Mouse (Mus musculus) forebrain, postnatal 0 days (tissue): ENCODE data around the gene Olfr1344. TPM values are rescaled to one million over a fixed set of nuclear protein-coding genes. Genes with fewer than 3 reads are reported as not detected.

ENCODE experiments used
- ATAC-seq: fragments of 200-750 bp; cut with Nextera tagmentation; 2 replicates; pipeline ENCODE4 v1.8.0; 2017; ENCODE audit warnings: mild to moderate bottlenecking, moderate library complexity
- DNase-seq: peaks from one replicate; pipeline ENCODE4 v3.0.0-alpha.2; 2015
- H3K27ac ChIP-seq: fragments of 300-500 bp; sonication (generic); 2 replicates; pipeline ENCODE4 v1.5.1; 2014; ENCODE audit warnings: low read depth, mild to moderate bottlenecking, antibody characterized with exemption, low read length, moderate library complexity, mixed read lengths
- H3K27me3 ChIP-seq: fragments of 300-500 bp; sonication (generic); 2 replicates; pipeline ENCODE4 v1.6.1; 2014; ENCODE audit warnings: mild to moderate bottlenecking, low read length, mixed read lengths; ENCODE audit not compliant: insufficient read depth
- H3K36me3 ChIP-seq: fragments of 300-500 bp; sonication (generic); 2 replicates; pipeline ENCODE4 v1.6.1; 2014; ENCODE audit warnings: mild to moderate bottlenecking, moderate library complexity; ENCODE audit not compliant: insufficient read depth
- H3K4me1 ChIP-seq: fragments of 300-500 bp; sonication (generic); 2 replicates; pipeline ENCODE4 v1.6.1; 2014; ENCODE audit warnings: antibody characterized with exemption; ENCODE audit not compliant: insufficient read depth
- H3K4me2 ChIP-seq: fragments of 300-500 bp; sonication (generic); 2 replicates; pipeline ENCODE4 v1.6.1; 2014; ENCODE audit warnings: low read depth, mild to moderate bottlenecking, moderate library complexity
- H3K4me3 ChIP-seq: fragments of 300-500 bp; sonication (generic); 2 replicates; pipeline ENCODE4 v1.5.1; 2014; ENCODE audit warnings: low read depth, low read length, mixed read lengths
- H3K9ac ChIP-seq: fragments of 300-500 bp; sonication (generic); 2 replicates; pipeline ENCODE4 v1.6.1; 2014; ENCODE audit warnings: mild to moderate bottlenecking
- H3K9me3 ChIP-seq: fragments of 300-500 bp; sonication (generic); 2 replicates; pipeline ENCODE4 v1.6.1; 2016; ENCODE audit warnings: low read length
- CTCF ChIP-seq: sonication (generic); IDR thresholded peaks from 2 replicates; pipeline ENCODE4 v1.5.1; 2016; ENCODE audit warnings: antibody characterized with exemption, control low read depth, low read depth
- WGBS: fragments of 180-500 bp; shearing (Covaris S2); extraction: QIAGEN DNeasy Blood & Tissue Kit; methylation state at CpG from one replicate; pipeline ENCODE4 v1.1.7; 2014; 5-methylcytosine and 5-hydroxymethylcytosine counted together
- polyA plus RNA-seq: library from polyadenylated mRNA; unstranded; fragments of >200 nt; fragmentation: Nextera tagmentation; extraction: Ambion mirVana; gene quantifications from 2 replicates; pipeline ENCODE4 v1.2.1, GENCODE M21; 2015
- total RNA-seq: library from RNA; depleted of rRNA; stranded (reverse); fragments of >200 nt; gene quantifications from 2 replicates; pipeline ENCODE4 v1.2.3, GENCODE M21; 2014; rRNA removed

Gene Olfr1344
- total RNA-seq (0.23 TPM in 1 of 2 replicates, not detected in the other), polyA plus RNA-seq (0.07 and 0.09 TPM in 2 replicates)

GRCm38 (mm10) chr7:6438388-6438787, at the start of gene Olfr1344:
Olfr1344 (plus strand) TSS chr7:6438688.
- 74% methylated on average over 3 of the region's 3 CpGs for WGBS
- TF ChIP-seq CTCF = no peak
- H3K9ac ChIP-seq = no peak within 1 kb of the TSS
- no peak for DNase-seq
- H3K9me3 ChIP-seq = no peaks in the 10 kb centered on the region
- H3K36me3 ChIP-seq = no peaks in the 10 kb centered on the region
- H3K27ac ChIP-seq = no peak within 1 kb of the TSS
- H3K27me3 ChIP-seq = no peaks in the 10 kb centered on the region
- peaks cover 8% of the 10 kb centered on the region; the same call in 1 of the 2 replicates for H3K4me1 ChIP-seq
- H3K4me2 ChIP-seq = no peak within 1 kb of the TSS
- ATAC-seq = no peak
- no peak within 1 kb of the TSS for H3K4me3 ChIP-seq

DNA sequence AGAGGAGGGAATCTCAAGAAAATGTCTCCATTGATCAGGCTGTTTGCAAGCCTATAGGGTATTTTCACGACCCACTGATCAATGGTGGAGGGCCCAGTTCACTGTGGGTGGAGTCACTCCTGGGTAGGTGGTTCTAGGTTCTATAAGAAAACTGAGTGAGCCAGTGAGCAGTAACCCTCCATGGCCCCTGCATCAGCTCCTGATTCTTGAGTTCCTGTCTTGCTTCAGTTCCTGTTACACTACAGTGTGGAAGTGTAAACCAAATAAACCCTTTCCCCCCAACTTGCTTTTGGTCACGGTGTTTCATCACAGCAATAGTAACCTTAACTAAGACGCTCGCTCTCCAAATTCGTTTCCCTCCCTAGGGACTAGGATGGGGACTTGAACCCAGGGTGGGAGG, 49.5 kb upstream of the Olfr1344 start:
- Histone ChIP-seq H3K4me3 (no peak overlapping the region), H3K4me1 (peaks cover 7% of the 10 kb centered on the region), H3K36me3 (peaks cover 49% of the 10 kb centered on the region), H3K27me3 (no peaks in the 10 kb centered on the region), H3K4me2 (no peak overlapping the region), H3K9ac (no peak overlapping the region), H3K9me3 (no peaks in the 10 kb centered on the region), H3K27ac (no peak overlapping the region)
- no peak for TF ChIP-seq CTCF
- WGBS = 85% methylated on average over 5 of the region's 5 CpGs
- DNase-seq (no peak), ATAC-seq (no peak)

GRCm38 (mm10) chr7:6389449-6389848, 49.0 kb upstream of the Olfr1344 start:
- H3K4me1 ChIP-seq = peaks cover 2% of the 10 kb centered on the region; the same call in 1 of the 2 replicates
- no peak overlapping the region for H3K4me3 ChIP-seq
- no peak overlapping the region for H3K9ac ChIP-seq
- no peak overlapping the region for H3K27ac ChIP-seq
- H3K4me2 ChIP-seq = no peak overlapping the region
- WGBS = 76% methylated on average over 5 of the region's 5 CpGs
- H3K9me3 ChIP-seq = no peaks in the 10 kb centered on the region
- peaks cover 52% of the 10 kb centered on the region for H3K36me3 ChIP-seq
- no peak for DNase-seq
- no peaks in the 10 kb centered on the region for H3K27me3 ChIP-seq
- TF ChIP-seq CTCF = 0 out of 2 replicates have a peak, but pooled peaks have one; percentile 3
- no peak for ATAC-seq

DNA sequence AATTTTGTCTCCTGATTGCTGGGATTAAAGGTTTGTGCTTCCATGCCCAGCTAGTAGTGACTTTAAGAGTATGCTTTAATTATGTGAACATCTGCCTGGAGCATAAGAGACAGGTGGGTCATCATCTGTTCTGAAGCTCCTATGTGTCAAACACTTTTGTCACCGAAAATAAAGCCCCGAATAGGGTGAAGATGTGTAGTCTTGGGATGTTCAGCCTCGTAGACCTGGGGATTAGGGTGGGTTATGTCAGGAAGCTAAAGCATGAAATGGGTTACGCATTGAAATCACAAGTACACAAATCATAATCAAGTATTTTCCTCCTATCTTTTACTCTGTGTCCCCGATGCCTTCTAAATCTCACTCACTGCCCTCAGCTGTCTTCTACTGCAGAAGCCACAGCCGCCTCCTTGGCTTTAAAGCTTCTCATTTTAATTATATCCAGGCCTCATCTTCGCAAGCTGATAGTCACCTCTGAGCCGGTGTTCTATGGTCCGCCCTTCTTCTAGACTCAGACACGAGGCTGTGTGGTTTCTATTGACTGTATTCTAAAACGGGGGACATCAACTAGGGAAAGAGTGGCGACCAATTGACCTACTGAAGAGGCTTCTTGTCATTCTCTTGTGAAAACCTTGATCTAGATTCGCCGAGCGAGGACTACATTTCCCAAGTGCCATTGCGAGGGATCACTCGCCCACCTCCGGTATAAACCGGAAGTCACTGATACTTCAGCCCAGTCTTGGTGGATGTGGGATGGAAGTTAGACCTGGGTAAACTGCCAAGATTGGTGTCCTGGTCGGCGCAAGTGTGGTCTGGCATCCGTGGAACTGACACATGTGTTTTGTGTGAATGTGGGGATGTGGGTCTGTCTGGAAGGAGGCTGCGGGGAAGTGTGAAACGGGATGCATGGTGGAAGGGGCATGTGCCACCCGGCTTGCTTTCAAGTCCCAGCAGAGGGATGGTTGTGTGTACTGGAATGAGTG, 40.2 kb upstream of the Olfr1344 start, which contains the start of gene Smim17:
Smim17 (plus strand) TSS at position 720 of the 980 bp plus-strand sequence.
- ATAC-seq (peak; percentile 94), DNase-seq (peak; percentile 75)
- H3K9ac ChIP-seq = peak within 1 kb of the TSS; percentile 55
- H3K27ac ChIP-seq = peak within 1 kb of the TSS; percentile 30
- H3K4me1 ChIP-seq = peaks cover 3% of the 10 kb centered on the region; the same call in 1 of the 2 replicates
- H3K9me3 ChIP-seq = no peaks in the 10 kb centered on the region
- WGBS = 26% methylated on average over 25 of the region's 25 CpGs
- no peaks in the 10 kb centered on the region for H3K27me3 ChIP-seq
- peak within 1 kb of the TSS; percentile 49 for H3K4me3 ChIP-seq
- H3K4me2 ChIP-seq = peak within 1 kb of the TSS; percentile 63
- TF ChIP-seq CTCF = no peak
- H3K36me3 ChIP-seq = peaks cover 20% of the 10 kb centered on the region

- H3K4me1 ChIP-seq = no peaks in the 10 kb centered on the region
- TF ChIP-seq CTCF = no peak
- H3K9me3 ChIP-seq = no peaks in the 10 kb centered on the region
- H3K27me3 ChIP-seq = no peaks in the 10 kb centered on the region
- H3K9ac ChIP-seq = no peak within 1 kb of the TSS
- ATAC-seq (peak; percentile 45), DNase-seq (peak; percentile 69)
- no peak within 1 kb of the TSS for H3K27ac ChIP-seq
- no peak within 1 kb of the TSS for H3K4me2 ChIP-seq
- no peaks in the 10 kb centered on the region for H3K36me3 ChIP-seq
- 3% methylated on average over 17 of the region's 17 CpGs for WGBS
- no peak within 1 kb of the TSS for H3K4me3 ChIP-seq
These were observed 28.4 kb upstream of the Olfr1344 start, which contains the start of gene Gm20715 for GRCm38 (mm10) chr7:6410043-6410442. Gm20715 (plus strand) TSS chr7:6410277.

DNA sequence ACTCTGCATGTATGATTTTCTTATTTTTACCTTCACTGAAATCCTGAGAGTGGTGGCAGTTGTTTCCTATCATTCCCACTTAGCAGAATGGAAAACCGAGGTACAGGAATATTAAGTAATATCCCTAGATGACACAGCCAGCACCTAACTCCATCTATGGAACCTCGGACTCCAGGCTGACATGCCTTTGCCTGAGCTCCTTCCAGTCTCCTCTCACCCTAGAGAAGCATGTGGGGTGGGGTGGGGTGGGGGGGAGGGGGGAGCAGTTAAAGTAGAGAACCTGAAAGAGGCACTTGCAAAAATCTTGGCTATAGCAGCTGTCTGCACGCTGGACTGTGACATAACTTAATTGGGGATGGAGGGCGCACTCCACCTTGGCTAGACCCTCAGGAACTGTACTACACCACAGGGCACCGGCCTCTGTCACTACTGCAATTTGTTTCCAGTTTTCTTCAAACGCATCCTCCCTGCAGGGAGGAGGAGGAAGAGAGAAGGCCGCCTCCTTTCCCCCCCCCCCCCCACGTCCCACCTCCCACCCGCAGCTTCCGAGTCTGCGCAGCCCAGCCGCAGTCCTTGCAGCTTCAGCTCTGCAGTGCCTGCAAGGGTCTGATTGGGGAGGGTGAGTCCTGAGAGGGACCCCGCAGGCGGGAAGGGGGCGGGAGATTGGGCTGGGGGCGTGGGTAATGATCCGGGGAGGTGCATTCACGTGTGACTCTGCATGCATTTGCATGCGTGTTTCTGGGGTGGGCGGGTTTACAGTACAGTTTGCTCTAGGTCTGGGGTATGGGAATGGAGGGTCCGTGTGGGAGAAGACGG, 23.7 kb upstream of the Olfr1344 start:
- peak overlapping the region; percentile 42 for H3K4me3 ChIP-seq
- no peak overlapping the region for H3K27ac ChIP-seq
- TF ChIP-seq CTCF = no peak
- DNase-seq (peak; percentile 71), ATAC-seq (peak; percentile 95)
- H3K4me2 ChIP-seq = peak overlapping the region; percentile 53
- no peaks in the 10 kb centered on the region for H3K4me1 ChIP-seq
- 8% methylated on average over 20 of the region's 22 CpGs for WGBS
- no peaks in the 10 kb centered on the region for H3K27me3 ChIP-seq
- no peaks in the 10 kb centered on the region for H3K36me3 ChIP-seq
- H3K9ac ChIP-seq = peak overlapping the region; percentile 54
- H3K9me3 ChIP-seq = no peaks in the 10 kb centered on the region
